Mouse (Mus musculus): ENCODE results near the gene 2010111I01Rik. TPM values are rescaled to one million over a fixed set of nuclear protein-coding genes. Genes with fewer than 3 reads are reported as not detected.

The 2010111I01Rik gene
- total and polyA plus RNA-seq, 3 experiments, result 13.3 to 19.8 (median 14.4) TPM

DNA sequence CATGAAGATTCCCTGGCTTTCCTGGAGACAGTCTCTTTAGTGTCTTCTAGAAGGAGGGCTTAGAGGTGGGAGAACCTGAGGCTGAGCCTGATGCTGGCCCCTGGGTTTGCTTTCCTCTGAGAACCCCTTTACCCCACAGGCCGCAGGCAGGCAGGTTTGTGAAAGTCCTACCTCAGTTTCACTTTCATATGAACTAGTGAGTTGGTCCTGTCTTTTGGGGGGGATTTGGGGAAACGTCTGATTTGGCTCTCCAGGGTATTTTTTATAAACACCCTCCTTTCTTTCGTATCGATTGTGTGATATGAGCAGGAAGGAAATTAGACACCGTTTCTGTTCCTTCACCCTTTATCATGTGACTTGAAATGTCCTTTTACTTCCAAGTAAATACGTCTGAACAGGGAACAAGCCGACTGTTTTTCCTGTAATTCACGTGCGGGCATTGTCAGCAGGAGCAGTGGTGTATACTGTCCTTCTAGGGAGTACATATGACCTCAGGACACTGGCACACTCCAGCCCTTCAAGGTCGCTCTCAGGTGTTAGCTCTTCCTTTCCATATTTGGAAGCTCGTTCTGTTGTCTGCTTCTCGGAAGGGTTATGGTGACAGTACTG is 281.7 kb downstream of the 2010111I01Rik start:
- Histone ChIP-seq H3K27ac (ENCODE audit: insufficient read depth, low read depth) (peak overlapping the region; percentile 60), H3K36me3 (replicated peaks in 1 of 2; ENCODE audit: control insufficient read depth in 1 of 2, insufficient read depth in 1 of 2, low read length in 1 of 2) (peaks cover 0 to 41% of the 10 kb centered on the region in 2 experiments), H3K4me2 (ENCODE audit: insufficient read depth, low read depth, poor library complexity, severe bottlenecking) (peak overlapping the region; percentile 81), H3K27me3 (replicated peaks) (no peaks in the 10 kb centered on the region), H3K4me3 (replicated peaks in 1 of 3; ENCODE audit: low read depth in 2 of 3, low read length in 2 of 3, poor library complexity in 1 of 3) (peak overlapping the region; percentile 22 to 35 (median 33)), H3K9ac (ENCODE audit: insufficient read depth, low read depth) (peak overlapping the region; percentile 10), H3K9me3 (replicated peaks; ENCODE audit: low read length) (no peaks in the 10 kb centered on the region), H3K4me1 (ENCODE audit: control insufficient read depth in 1 of 2, insufficient read depth in 2 of 2) (peaks cover 25 to 72% of the 10 kb centered on the region in 2 experiments), H3K79me2 (replicated peaks; ENCODE audit: control insufficient read depth, extremely low read depth, insufficient read depth, poor library complexity, severe bottlenecking) (peaks cover 2% of the 10 kb centered on the region)
- TF ChIP-seq BHLHE40 (IDR thresholded peaks at IDR 0.05; ENCODE audit: low read depth, low read length) (peak; percentile 52), IRF4 (IDR thresholded peaks at IDR 0.05; ENCODE audit: low read depth, low read length) (peak; percentile 52; the same call in 1 of the 2 replicates), TCF12 (IDR thresholded peaks at IDR 0.05; ENCODE audit: low read depth, low read length) (0 out of 2 replicates have a peak, but pooled peaks have one; percentile 14), CHD1 (IDR thresholded peaks at IDR 0.05; ENCODE audit: low read depth, low read length) (no peak), ETS1 (conservative IDR thresholded peaks at IDR 0.05; ENCODE audit: low read depth, low read length) (no peak), JUN (IDR thresholded peaks at IDR 0.05; ENCODE audit: insufficient read depth, low read depth, low read length) (no peak), USF2 (conservative IDR thresholded peaks at IDR 0.05; ENCODE audit: low read depth, low read length) (no peak)
- in situ Hi-C loops (cut with MboI; ENCODE audit: low pct_ligation_motif_present, low pct_unique_long_range_greater_than_20kb, low sequenced_read_pairs) (no loop called here), dilution Hi-C loops (cut with MboI; ENCODE audit: extremely low pct_ligation_motif_present, extremely low pct_unique_long_range_greater_than_20kb, low sequenced_read_pairs) (no loop called here)
- no peak for DNase-seq (ENCODE audit: extremely low read depth)

DNA sequence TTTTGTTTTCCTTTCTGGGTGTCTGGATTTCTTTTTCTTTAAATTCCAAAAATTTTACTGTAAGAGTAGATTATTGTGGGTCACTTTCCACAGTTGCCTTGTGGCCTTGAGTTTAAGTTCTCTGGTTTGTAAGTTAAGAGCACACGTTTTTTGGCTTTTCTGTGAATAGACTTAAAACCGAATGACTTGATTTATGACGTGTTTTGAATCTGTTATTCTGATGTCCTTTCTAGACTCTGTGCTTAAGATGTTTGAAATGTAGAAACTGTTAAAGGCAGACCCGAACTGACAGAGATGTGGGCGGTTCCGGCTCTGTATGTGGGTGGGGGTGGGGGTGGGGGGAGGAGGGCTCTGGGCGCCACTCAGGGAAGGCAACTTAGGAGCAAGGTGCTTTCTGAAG is 282.3 kb downstream of the 2010111I01Rik start:
- Histone ChIP-seq H3K79me2 (replicated peaks; ENCODE audit: control insufficient read depth, extremely low read depth, insufficient read depth, poor library complexity, severe bottlenecking) (peaks cover 7% of the 10 kb centered on the region), H3K27me3 (replicated peaks) (no peaks in the 10 kb centered on the region), H3K4me2 (ENCODE audit: insufficient read depth, low read depth, poor library complexity, severe bottlenecking) (peak overlapping the region; percentile 81), H3K4me3 (replicated peaks in 1 of 3; ENCODE audit: low read depth in 2 of 3, low read length in 2 of 3, poor library complexity in 1 of 3) (no peak overlapping the region), H3K4me1 (ENCODE audit: control insufficient read depth in 1 of 2, insufficient read depth in 2 of 2) (peaks cover 24 to 66% of the 10 kb centered on the region in 2 experiments), H3K9me3 (replicated peaks; ENCODE audit: low read length) (no peaks in the 10 kb centered on the region), H3K9ac (ENCODE audit: insufficient read depth, low read depth) (peak overlapping the region; percentile 10), H3K36me3 (replicated peaks in 1 of 2; ENCODE audit: control insufficient read depth in 1 of 2, insufficient read depth in 1 of 2, low read length in 1 of 2) (peaks cover 4 to 41% of the 10 kb centered on the region in 2 experiments), H3K27ac (ENCODE audit: insufficient read depth, low read depth) (no peak overlapping the region)
- no peak for DNase-seq (ENCODE audit: extremely low read depth)
- in situ Hi-C loops (cut with MboI; ENCODE audit: low pct_ligation_motif_present, low pct_unique_long_range_greater_than_20kb, low sequenced_read_pairs), result no loop called here
- dilution Hi-C loops (cut with MboI; ENCODE audit: extremely low pct_ligation_motif_present, extremely low pct_unique_long_range_greater_than_20kb, low sequenced_read_pairs), result no loop called here
- TF ChIP-seq POLR2A (IDR thresholded peaks at IDR 0.05; ENCODE audit: low read depth, low read length) (no peak), CHD2 (IDR thresholded peaks at IDR 0.05; ENCODE audit: low read length) (peak; percentile 33; the same call in 1 of the 2 replicates), MYC (IDR thresholded peaks at IDR 0.05; ENCODE audit: low read depth, low read length) (no peak)

DNA sequence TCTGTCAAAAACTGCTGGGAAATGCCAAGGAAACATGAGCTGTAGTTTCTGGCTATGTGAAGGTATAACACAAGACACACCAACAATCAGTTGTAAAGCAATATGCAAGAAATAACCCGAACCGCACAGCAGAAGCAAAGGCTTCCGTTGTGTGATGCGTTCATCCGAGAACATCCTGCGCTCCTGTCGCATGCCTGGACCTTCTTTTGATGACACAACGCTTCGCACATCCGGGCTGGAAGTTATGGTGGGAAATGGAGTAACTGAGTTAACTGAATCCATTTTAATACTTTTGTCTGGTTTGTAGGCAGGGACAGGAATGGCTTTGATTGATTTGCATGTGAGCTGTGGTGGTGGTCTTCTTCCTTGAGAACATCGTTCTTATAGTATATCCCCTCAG is 282.9 kb downstream of the 2010111I01Rik start:
- peak overlapping the region; percentile 10; the same call in 1 of the 2 replicates for H3K9ac ChIP-seq (ENCODE audit: insufficient read depth, low read depth)

More for the DNA sequence above, 282.9 kb downstream of the 2010111I01Rik start:
- Histone ChIP-seq H3K4me2 (ENCODE audit: insufficient read depth, low read depth, poor library complexity, severe bottlenecking) (peak overlapping the region; percentile 81), H3K27me3 (replicated peaks) (no peaks in the 10 kb centered on the region), H3K9me3 (replicated peaks; ENCODE audit: low read length) (no peaks in the 10 kb centered on the region), H3K27ac (ENCODE audit: insufficient read depth, low read depth) (peak overlapping the region; percentile 12; the same call in 1 of the 2 replicates), H3K4me3 (replicated peaks in 1 of 3; ENCODE audit: low read depth in 2 of 3, low read length in 2 of 3, poor library complexity in 1 of 3) (no peak overlapping the region), H3K79me2 (replicated peaks; ENCODE audit: control insufficient read depth, extremely low read depth, insufficient read depth, poor library complexity, severe bottlenecking) (peaks cover 9% of the 10 kb centered on the region), H3K4me1 (ENCODE audit: control insufficient read depth in 1 of 2, insufficient read depth in 2 of 2) (peaks cover 22 to 63% of the 10 kb centered on the region in 2 experiments), H3K36me3 (replicated peaks in 1 of 2; ENCODE audit: control insufficient read depth in 1 of 2, insufficient read depth in 1 of 2, low read length in 1 of 2) (peaks cover 5 to 38% of the 10 kb centered on the region in 2 experiments)
- dilution Hi-C loops (cut with MboI; ENCODE audit: extremely low pct_ligation_motif_present, extremely low pct_unique_long_range_greater_than_20kb, low sequenced_read_pairs), result no loop called here
- in situ Hi-C loops (cut with MboI; ENCODE audit: low pct_ligation_motif_present, low pct_unique_long_range_greater_than_20kb, low sequenced_read_pairs), result no loop called here
- DNase-seq (ENCODE audit: extremely low read depth), result no peak
- TF ChIP-seq BHLHE40 (IDR thresholded peaks at IDR 0.05; ENCODE audit: low read depth, low read length) (no peak), EP300 (IDR thresholded peaks at IDR 0.05; ENCODE audit: low read length) (no peak), SIN3A (IDR thresholded peaks at IDR 0.05; ENCODE audit: low read length) (peak; percentile 32; the same call in 1 of the 2 replicates), ELF1 (IDR thresholded peaks at IDR 0.05; ENCODE audit: low read depth, low read length) (no peak), MAX (IDR thresholded peaks at IDR 0.05; ENCODE audit: low read length) (no peak)

Measured in CH12.LX (cell line).